Mouse (Mus musculus) lung, postnatal 0 days (tissue): ENCODE measurements around the gene Ssh2.

Experiments
- CTCF ChIP-seq: IDR thresholded peaks from 2 replicates; pipeline ENCODE4 v1.5.1; 2016; ENCODE audit warnings: antibody characterized with exemption, mild to moderate bottlenecking
- EP300 ChIP-seq: IDR thresholded peaks from 2 replicates; pipeline ENCODE4 v1.6.1; 2016; ENCODE audit warnings: antibody characterized with exemption, mild to moderate bottlenecking, control low read depth

DNA sequence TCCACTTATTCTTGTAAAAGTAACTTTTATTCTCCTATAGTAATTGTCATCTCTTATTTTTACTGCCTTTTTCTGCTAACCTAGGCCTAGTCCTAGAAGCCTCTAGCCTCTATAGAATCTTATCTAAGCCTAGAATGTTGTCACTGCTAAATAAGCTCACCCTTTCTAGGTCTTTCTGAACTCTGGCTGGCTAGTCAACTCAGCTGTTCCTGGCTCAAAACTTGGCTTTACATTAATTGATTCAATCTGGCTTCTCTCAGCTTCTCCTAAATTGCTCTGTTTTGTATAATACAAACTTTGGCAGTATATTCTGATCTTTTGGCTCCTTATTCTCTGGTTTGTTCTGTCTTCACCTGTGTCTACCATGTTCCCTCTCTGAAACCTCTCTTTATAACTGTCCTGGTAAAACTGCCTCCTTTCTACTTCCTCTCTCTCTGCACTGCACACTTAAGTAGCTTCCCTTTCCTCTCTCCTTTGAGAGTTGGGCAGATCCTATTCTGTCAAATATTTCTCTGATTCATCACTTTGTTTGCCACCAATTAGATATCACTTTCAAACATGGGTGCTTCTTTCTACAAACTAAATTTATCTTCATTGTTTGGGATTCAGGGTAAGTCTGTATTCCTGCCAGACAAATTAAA is 102.5 kb downstream of the Ssh2 start:
- no peak for TF ChIP-seq CTCF
- no peak for TF ChIP-seq EP300
